Mouse (Mus musculus) embryonic facial prominence, embryonic 11.5 days (tissue): Measurements from ENCODE around the gene Htt. TPM values are rescaled to one million over a fixed set of nuclear protein-coding genes. Genes with fewer than 3 reads are reported as not detected.

Source experiments
- ATAC-seq: fragments of 200-750 bp; cut with Nextera tagmentation; replicated peaks from 2 replicates; pipeline ENCODE4 v1.8.0; 2017; ENCODE audit warnings: low read depth; ENCODE audit not compliant: insufficient number of reproducible peaks, low FRiP score, low TSS enrichment
- DNase-seq: peaks from one replicate; pipeline ENCODE4 v3.0.0-alpha.2; 2015; ENCODE audit warnings: low spot score
- H3K27ac ChIP-seq: fragments of 300-500 bp; sonication (generic); replicated peaks from 2 replicates; pipeline ENCODE4 v1.5.1; 2014; ENCODE audit warnings: mild to moderate bottlenecking, low read depth, low read length, control low read depth
- H3K27me3 ChIP-seq: fragments of 300-500 bp; sonication (generic); 2 replicates; pipeline ENCODE4 v1.6.1; 2014; ENCODE audit warnings: mild to moderate bottlenecking, low read length, moderate library complexity, mixed read lengths; ENCODE audit not compliant: control insufficient read depth, insufficient read depth
- H3K36me3 ChIP-seq: fragments of 300-500 bp; sonication (generic); replicated peaks from 2 replicates; pipeline ENCODE4 v1.6.1; 2014; ENCODE audit warnings: low read depth, mild to moderate bottlenecking, low read length, moderate library complexity, mixed read lengths; ENCODE audit not compliant: control insufficient read depth, insufficient read depth
- H3K4me1 ChIP-seq: fragments of 300-500 bp; sonication (generic); 2 replicates; pipeline ENCODE4 v1.6.1; 2014; ENCODE audit warnings: low read length, mixed read lengths; ENCODE audit not compliant: control insufficient read depth, insufficient read depth
- H3K4me2 ChIP-seq: fragments of 300-500 bp; sonication (generic); 2 replicates; pipeline ENCODE4 v1.6.1; 2014; ENCODE audit warnings: low read depth, mild to moderate bottlenecking, control low read depth, low read length, moderate library complexity
- H3K4me3 ChIP-seq: fragments of 300-500 bp; sonication (generic); 2 replicates; pipeline ENCODE4 v1.5.1; 2014; ENCODE audit warnings: low read depth, low read length, control low read depth
- H3K9ac ChIP-seq: fragments of 300-500 bp; sonication (generic); replicated peaks from 2 replicates; pipeline ENCODE4 v1.6.1; 2014; ENCODE audit warnings: mild to moderate bottlenecking, control low read depth, low read length
- H3K9me3 ChIP-seq: fragments of 300-500 bp; sonication (generic); replicated peaks from 2 replicates; pipeline ENCODE4 v1.6.1; 2016; ENCODE audit warnings: mild to moderate bottlenecking, low read length, inconsistent platforms, mixed read lengths; ENCODE audit not compliant: control insufficient read depth
- WGBS: fragments of 180-500 bp; shearing (Covaris S2); extraction: QIAGEN DNeasy Blood & Tissue Kit; methylation state at CpG from one replicate; pipeline ENCODE4 v1.1.7; 2014; 5-methylcytosine and 5-hydroxymethylcytosine counted together
- polyA plus RNA-seq: library from polyadenylated mRNA; unstranded; fragments of >200 nt; fragmentation: Nextera tagmentation; extraction: Ambion mirVana; gene quantifications from 2 replicates; pipeline ENCODE4 v1.2.1, GENCODE M21; 2014

Gene Htt
- polyA plus RNA-seq, 1 experiment from 2014 or later, result 11.3 TPM

DNA sequence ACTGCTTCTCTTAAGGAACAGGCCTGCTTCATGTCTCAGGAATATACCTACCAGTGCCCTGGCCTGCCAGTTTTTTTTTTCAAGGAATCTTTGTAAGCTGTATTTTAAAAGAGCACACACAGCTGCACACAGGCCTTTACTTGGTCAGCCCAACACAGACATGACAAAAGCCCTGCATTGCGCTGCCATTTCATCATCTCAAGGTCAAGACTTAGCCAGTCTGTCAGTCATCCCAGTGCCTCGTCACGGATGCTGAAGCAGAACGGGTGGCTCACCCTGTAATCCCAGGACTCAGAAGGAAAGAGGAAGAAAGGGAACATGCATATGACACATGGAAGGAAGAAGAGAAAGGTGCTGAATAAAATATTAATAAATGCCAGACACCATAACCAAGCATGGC is 166.1 kb downstream of the Htt start:
- no peak for DNase-seq
- H3K9me3 ChIP-seq, result no peaks in the 10 kb centered on the region
- H3K4me2 ChIP-seq, result no peak overlapping the region
- H3K36me3 ChIP-seq, result no peaks in the 10 kb centered on the region; the same call in 1 of the 2 replicates
- WGBS, result 86% methylated on average over 4 of the region's 4 CpGs
- no peaks in the 10 kb centered on the region; the same call in 1 of the 2 replicates for H3K4me1 ChIP-seq
- no peak overlapping the region for H3K4me3 ChIP-seq
- no peak for ATAC-seq
- no peak overlapping the region for H3K27ac ChIP-seq
- no peaks in the 10 kb centered on the region for H3K27me3 ChIP-seq
- H3K9ac ChIP-seq, result no peak overlapping the region

DNA sequence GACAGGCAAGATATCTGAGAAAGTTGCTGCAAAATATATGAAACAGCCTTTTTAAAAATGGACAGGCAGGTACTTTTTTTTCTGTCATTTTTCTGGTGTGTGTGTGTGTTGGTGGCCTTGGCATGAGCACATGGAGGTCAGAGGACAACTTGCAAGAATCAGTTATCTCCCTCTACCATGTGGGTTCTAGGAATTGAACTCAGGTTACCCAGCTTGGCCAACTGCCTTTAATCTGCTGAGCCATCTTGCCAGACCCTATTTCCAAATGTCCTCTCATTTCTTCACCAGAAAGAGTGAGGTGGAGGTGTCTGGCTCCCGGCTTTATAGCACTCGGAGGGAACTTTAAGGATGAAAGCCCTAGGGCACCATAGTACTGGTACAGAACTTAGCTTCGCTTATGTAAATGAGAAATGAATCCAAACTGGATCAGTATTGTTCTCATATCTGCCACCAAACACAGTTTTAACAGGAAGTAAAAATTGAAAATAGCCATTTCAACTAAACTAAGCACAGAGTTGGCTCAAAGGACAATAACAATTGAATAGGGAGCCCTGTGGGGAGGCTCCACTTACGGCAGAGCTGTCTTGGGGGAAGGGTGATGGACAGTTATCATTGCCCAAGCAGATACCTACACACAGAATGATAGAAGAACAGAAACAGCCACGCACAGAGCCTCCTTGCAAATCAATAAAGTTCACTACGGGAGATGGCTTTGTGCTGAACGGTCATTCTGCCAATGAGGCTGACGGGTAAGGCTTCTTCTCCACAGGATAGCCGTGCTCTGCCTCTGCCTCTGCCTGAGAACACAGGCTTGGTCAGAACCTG is 168.8 kb downstream of the Htt start:
- peak overlapping the region; percentile 35; the same call in 1 of the 2 replicates for H3K27ac ChIP-seq

DNA sequence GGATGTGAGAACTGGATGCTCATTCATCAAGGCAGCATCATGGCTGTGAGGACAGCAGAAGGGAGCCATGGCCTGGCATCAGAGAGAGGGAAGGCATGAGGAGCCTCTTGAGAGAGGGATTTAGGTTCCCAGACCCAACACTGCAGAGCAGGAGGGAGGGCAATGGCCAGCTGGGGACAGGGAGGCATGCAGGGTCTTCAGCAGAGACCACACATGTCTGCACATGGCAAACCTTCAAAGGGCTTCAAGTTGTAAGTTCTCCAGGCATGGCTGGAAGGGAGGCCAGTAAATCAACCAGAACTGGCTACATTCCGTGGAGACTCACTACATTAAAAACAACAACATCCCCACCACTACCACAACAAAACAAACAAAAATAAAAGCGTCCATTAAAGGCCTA is 169.6 kb downstream of the Htt start:
- no peak overlapping the region for H3K9ac ChIP-seq
- ATAC-seq (no peak), DNase-seq (no peak)
- H3K4me3 ChIP-seq, result no peak overlapping the region
- no peaks in the 10 kb centered on the region; the same call in 1 of the 2 replicates for H3K4me1 ChIP-seq
- peak overlapping the region; percentile 35; the same call in 1 of the 2 replicates for H3K27ac ChIP-seq
- H3K4me2 ChIP-seq, result no peak overlapping the region
- no peaks in the 10 kb centered on the region for H3K27me3 ChIP-seq
- no peaks in the 10 kb centered on the region for H3K9me3 ChIP-seq
- no peaks in the 10 kb centered on the region for H3K36me3 ChIP-seq
- WGBS, result 74% methylated on average over 2 of the region's 2 CpGs

More for the DNA sequence above, 168.8 kb downstream of the Htt start:
- no peak overlapping the region for H3K4me3 ChIP-seq
- DNase-seq (no peak), ATAC-seq (no peak)
- H3K36me3 ChIP-seq, result no peaks in the 10 kb centered on the region
- H3K27me3 ChIP-seq, result no peaks in the 10 kb centered on the region
- no peak overlapping the region for H3K4me2 ChIP-seq
- 86% methylated on average over 9 of the region's 9 CpGs for WGBS
- H3K9me3 ChIP-seq, result no peaks in the 10 kb centered on the region
- H3K9ac ChIP-seq, result no peak overlapping the region
- no peaks in the 10 kb centered on the region; the same call in 1 of the 2 replicates for H3K4me1 ChIP-seq

DNA sequence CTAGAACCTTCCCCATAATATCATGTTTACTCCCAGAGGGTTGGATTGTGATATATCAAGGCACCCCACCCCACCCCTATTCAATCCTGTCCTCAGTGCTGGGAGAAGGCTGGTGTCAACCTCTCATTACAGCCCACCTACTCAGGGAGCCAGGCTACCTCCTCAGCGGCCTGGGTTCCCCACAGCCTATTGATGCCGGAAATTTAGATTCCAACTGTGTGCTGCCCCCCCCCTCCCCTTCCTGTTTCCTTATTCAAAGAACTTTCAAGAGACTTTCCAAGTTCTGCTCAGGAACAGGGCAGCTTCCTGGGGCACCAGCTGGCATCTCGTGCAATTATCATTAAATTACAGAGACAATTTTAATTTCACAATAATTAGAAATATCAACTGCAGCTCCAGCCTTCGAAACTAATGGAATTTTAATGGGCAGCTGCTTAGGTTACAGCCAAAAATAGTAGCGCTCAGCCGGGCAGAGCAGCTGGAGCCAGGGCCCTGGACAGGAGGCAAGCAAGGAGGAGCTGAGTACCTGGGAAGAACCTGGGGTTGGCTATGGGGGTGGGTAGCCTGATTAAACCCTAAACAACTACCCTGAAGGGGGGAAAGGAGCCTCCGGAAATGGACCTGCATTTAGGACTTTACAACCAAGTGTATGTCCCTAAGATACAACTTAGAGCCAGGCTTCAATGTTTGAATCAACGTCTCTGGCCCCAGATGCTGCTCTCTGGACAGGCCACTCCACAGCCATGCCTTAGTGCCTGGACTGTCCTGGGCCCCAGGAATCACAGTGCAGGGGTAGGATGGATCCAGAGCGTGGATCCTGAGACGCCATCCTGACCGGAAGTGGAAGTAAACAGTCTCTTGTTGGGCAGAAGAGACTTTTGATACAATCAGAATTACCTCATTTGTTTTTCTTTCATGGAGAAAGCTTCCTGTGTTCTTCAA is 170.2 kb downstream of the Htt start:
- ATAC-seq, result no peak
- 45% methylated on average over 11 of the region's 11 CpGs for WGBS
- H3K9me3 ChIP-seq, result no peaks in the 10 kb centered on the region

DNA sequence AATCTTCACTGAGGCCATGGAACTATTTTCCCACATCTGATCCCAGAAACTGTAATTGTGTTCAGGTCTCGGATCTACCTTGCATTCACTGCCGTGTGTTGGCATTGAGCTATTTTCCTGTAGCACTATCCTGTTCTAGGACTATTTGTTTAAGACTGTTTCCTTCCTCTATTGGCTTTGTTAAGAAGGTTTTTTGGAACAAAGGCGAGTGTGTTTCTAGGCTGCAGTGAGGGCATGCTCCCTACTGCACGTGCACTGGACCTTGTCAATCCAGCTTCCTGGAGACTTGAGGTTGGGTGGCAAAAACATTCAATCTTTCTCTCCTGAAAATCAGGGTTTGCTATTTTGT is 170.9 kb downstream of the Htt start:
- no peak overlapping the region for H3K4me2 ChIP-seq
- DNase-seq, result peak; percentile 29
- no peaks in the 10 kb centered on the region; the same call in 1 of the 2 replicates for H3K4me1 ChIP-seq
- H3K27me3 ChIP-seq, result no peaks in the 10 kb centered on the region
- WGBS, result 26% methylated on average over 4 of the region's 4 CpGs
- no peak overlapping the region for H3K4me3 ChIP-seq
- H3K27ac ChIP-seq, result no peak overlapping the region; the same call in 1 of the 2 replicates
- no peak overlapping the region for H3K9ac ChIP-seq
- no peak for ATAC-seq
- no peaks in the 10 kb centered on the region for H3K36me3 ChIP-seq
- no peaks in the 10 kb centered on the region for H3K9me3 ChIP-seq

More for the DNA sequence above, 170.2 kb downstream of the Htt start:
- H3K27me3 ChIP-seq, result no peaks in the 10 kb centered on the region
- H3K4me3 ChIP-seq, result no peak overlapping the region
- peak overlapping the region; percentile 65 for H3K27ac ChIP-seq
- no peak overlapping the region for H3K4me2 ChIP-seq
- no peak overlapping the region for H3K9ac ChIP-seq
- no peaks in the 10 kb centered on the region; the same call in 1 of the 2 replicates for H3K4me1 ChIP-seq
- DNase-seq, result peak; percentile 31
- H3K36me3 ChIP-seq, result no peaks in the 10 kb centered on the region

GRCm38 (mm10) chr5:34933461-34933860 is 171.9 kb downstream of the Htt start:
- H3K27ac ChIP-seq, result no peak overlapping the region
- no peak overlapping the region for H3K9ac ChIP-seq
- H3K9me3 ChIP-seq, result no peaks in the 10 kb centered on the region
- no peaks in the 10 kb centered on the region for H3K27me3 ChIP-seq
- H3K4me1 ChIP-seq, result no peaks in the 10 kb centered on the region; the same call in 1 of the 2 replicates
- no peak overlapping the region for H3K4me3 ChIP-seq
- no peaks in the 10 kb centered on the region for H3K36me3 ChIP-seq
- DNase-seq (peak; percentile 23), ATAC-seq (no peak)
- no peak overlapping the region for H3K4me2 ChIP-seq
- WGBS, result 90% methylated on average over 1 of the region's 1 CpGs

- peak; percentile 4 for DNase-seq
- no peak overlapping the region for H3K4me3 ChIP-seq
- ATAC-seq, result peak; percentile 73
These were observed 180.3 kb downstream of the Htt start for GRCm38 (mm10) chr5:34941710-34942470.

More at GRCm38 (mm10) chr5:34941710-34942470, 180.3 kb downstream of the Htt start:
- Histone ChIP-seq H3K27ac (no peak overlapping the region), H3K9me3 (no peaks in the 10 kb centered on the region), H3K4me1 (no peaks in the 10 kb centered on the region), H3K9ac (no peak overlapping the region), H3K36me3 (no peaks in the 10 kb centered on the region), H3K4me2 (no peak overlapping the region), H3K27me3 (no peaks in the 10 kb centered on the region)
- 61% methylated on average over 10 of the region's 10 CpGs for WGBS
